Mouse (Mus musculus): ENCODE measurements around the gene Hist1h4k. TPM values are rescaled to one million over a fixed set of nuclear protein-coding genes. Genes with fewer than 3 reads are reported as not detected.
"Not testable (repeated sequence)": the region's sequence is repeated elsewhere in the genome, so short reads cannot be mapped to it uniquely, and the experiment has no call there.

The Hist1h4k gene
- polyA plus RNA-seq, 1 experiment from 2014 or later = 8.9 TPM

GRCm38 (mm10) chr13:21783255-21783617 lies 32.9 kb upstream of the Hist1h4k start, which contains the start of gene Hist1h3i:
TSS of gene Hist1h3i (minus strand) at chr13:21783370.
- peak within 1 kb of the TSS; percentile 78 for H3K4me2 ChIP-seq (replicated peaks)
- no peaks in the 10 kb centered on the region for H3K36me3 ChIP-seq
- H3K27me3 ChIP-seq = no peaks in the 10 kb centered on the region
- peaks cover 19% of the 10 kb centered on the region for H3K4me1 ChIP-seq
- peak; percentile 79 for ATAC-seq (ENCODE audit: insufficient number of reproducible peaks, insufficient read depth, low FRiP score, low TSS enrichment)
- 0% methylated on average over 15 of the region's 20 CpGs for WGBS
- H3K4me3 ChIP-seq = peak within 1 kb of the TSS; percentile 45
- peak within 1 kb of the TSS; percentile 54; the same call in 1 of the 2 replicates for H3K9ac ChIP-seq
- peak within 1 kb of the TSS; percentile 95 for H3K27ac ChIP-seq
- H3K9me3 ChIP-seq = no peaks in the 10 kb centered on the region

GRCm38 (mm10) chr13:21782361-21783254 lies 32.3 kb upstream of the Hist1h4k start:
- H3K4me2 ChIP-seq (replicated peaks) = peak overlapping the region; percentile 78
- H3K9me3 ChIP-seq; H3K27me3 ChIP-seq; ATAC-seq (ENCODE audit: insufficient number of reproducible peaks, insufficient read depth, low FRiP score, low TSS enrichment); H3K36me3 ChIP-seq: not testable (repeated sequence)
- peak overlapping the region; percentile 95 for H3K27ac ChIP-seq
- H3K4me3 ChIP-seq = peak overlapping the region; percentile 45
- peak overlapping the region; percentile 54; the same call in 1 of the 2 replicates for H3K9ac ChIP-seq
- WGBS = under 1% methylated on average over 17 of the region's 35 CpGs
- H3K4me1 ChIP-seq = peaks cover 16% of the 10 kb centered on the region

- 84% methylated on average over 1 of the region's 1 CpGs for WGBS
- ATAC-seq (ENCODE audit: insufficient number of reproducible peaks, insufficient read depth, low FRiP score, low TSS enrichment) = no peak
- Histone ChIP-seq H3K36me3 (no peaks in the 10 kb centered on the region), H3K9me3 (no peaks in the 10 kb centered on the region), H3K27me3 (no peaks in the 10 kb centered on the region), H3K4me1 (peaks cover 19% of the 10 kb centered on the region), H3K9ac (no peak overlapping the region), H3K27ac (0 out of 2 replicates have a peak overlapping the region, but pooled peaks have one; percentile 60), H3K4me3 (no peak overlapping the region), H3K4me2 (replicated peaks) (no peak overlapping the region)
These were observed 31.3 kb upstream of the Hist1h4k start for GRCm38 (mm10) chr13:21781639-21782038.

GRCm38 (mm10) chr13:21781021-21781555 lies 30.8 kb upstream of the Hist1h4k start:
- H3K4me2 ChIP-seq (replicated peaks) = peak overlapping the region; percentile 84
- peak overlapping the region; percentile 66 for H3K4me3 ChIP-seq
- no peaks in the 10 kb centered on the region for H3K9me3 ChIP-seq
- peak overlapping the region; percentile 99 for H3K27ac ChIP-seq
- no peak overlapping the region for H3K9ac ChIP-seq
- ATAC-seq (ENCODE audit: insufficient number of reproducible peaks, insufficient read depth, low FRiP score, low TSS enrichment) = no peak
- no peaks in the 10 kb centered on the region for H3K27me3 ChIP-seq
- WGBS = 40% methylated on average over 6 of the region's 6 CpGs
- H3K36me3 ChIP-seq = no peaks in the 10 kb centered on the region
- H3K4me1 ChIP-seq = peaks cover 16% of the 10 kb centered on the region

DNA sequence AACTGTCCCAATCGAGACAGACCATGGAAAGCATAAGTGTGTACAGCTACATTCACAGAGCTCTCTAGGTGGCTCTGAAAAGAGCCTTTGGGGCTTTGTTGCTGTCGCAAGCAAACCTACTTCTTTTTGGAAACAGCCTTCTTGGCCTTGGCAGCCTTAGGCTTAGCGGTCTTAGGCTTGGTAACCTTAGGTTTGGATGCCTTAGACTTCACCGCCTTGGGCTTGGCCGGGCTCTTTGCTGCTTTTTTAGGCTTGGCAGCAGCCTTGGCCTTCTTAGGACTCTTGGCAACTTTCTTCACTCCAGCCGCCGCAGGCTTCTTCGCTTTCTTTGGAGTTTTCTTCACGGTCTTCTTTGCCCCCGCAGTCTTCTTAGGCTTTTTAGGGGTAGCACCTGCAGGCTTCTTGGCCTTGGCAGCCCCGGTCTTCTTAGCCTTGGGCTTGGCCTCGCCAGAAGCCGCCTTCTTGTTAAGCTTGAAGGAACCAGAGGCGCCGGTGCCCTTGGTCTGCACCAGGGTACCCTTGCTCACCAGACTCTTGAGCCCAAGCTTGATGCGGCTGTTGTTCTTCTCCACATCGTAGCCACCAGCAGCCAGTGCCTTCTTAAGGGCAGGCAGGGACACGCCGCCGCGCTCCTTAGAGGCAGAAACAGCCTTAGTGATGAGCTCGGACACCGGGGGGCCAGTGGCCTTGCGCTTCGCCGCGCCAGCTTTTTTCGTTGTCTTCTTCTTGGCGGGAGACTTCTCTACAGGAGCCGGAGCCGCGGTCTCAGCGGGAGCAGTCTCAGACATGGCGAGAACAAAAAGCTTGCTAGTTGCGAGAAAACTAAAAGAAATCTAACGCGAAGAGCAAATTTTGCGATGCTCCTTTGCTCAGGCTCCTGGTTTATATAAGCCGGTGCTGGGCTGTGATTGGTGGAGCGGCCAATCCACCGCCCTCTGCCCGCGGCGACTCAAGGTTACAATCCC lies 29.7 kb upstream of the Hist1h4k start, which contains the start of gene Hist1h1b:
Gene Hist1h1b (minus strand): TSS at position 859 of the 965 bp plus-strand sequence.
- Histone ChIP-seq H3K4me1 (peaks cover 10% of the 10 kb centered on the region; the same call in 1 of the 2 replicates), H3K36me3 (no peaks in the 10 kb centered on the region), H3K4me3 (peak within 1 kb of the TSS; percentile 66), H3K9me3 (no peaks in the 10 kb centered on the region), H3K9ac (peak within 1 kb of the TSS; percentile 92), H3K4me2 (replicated peaks) (peak within 1 kb of the TSS; percentile 84), H3K27me3 (no peaks in the 10 kb centered on the region), H3K27ac (peak within 1 kb of the TSS; percentile 99)
- WGBS = under 1% methylated on average over 44 of the region's 44 CpGs
- peak; percentile 23; the same call in 1 of the 2 replicates for ATAC-seq (ENCODE audit: insufficient number of reproducible peaks, insufficient read depth, low FRiP score, low TSS enrichment)

DNA sequence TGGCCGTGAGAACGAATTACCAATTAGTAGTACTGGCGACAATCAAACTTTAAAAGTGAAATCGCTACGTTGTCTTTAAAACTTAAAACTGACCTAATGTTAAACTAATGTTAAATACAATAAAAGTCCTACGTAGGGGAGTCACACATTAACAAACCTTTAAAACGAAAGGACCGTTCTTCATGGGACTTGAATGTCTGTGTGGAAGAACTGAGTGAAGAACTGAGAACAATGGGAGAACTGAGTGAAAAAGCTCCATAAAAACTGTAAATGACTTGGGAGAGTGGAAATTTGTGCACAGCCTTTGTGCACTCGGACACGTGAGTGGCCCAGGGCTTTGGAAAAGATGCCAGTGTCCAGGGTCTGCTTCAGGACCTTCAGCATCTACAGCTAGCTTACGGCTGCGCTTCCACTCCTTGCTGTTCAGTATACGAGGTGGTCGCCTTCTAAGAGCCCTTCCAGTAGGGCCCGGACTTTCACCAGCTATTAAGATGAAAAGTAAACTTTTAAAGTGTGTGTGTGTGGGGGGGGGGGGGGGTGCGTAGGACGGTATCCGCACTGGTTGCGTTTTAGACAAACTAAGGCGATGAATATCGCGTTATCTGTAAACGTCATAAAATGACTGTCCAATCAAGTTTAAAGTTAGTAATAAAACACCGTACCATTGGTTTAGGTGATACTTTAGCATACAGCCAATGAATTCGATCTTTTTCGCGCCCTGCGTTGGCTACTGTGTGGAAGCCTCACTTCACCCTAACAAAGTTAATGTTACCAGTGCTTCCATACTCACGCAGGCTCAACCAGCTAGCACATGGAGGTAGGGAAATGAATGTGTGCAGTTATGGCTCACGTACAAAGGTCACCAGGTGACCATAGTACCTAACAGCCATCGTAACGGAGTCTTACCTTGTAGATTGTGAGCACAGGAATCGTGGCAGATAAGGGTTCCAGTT lies 28.8 kb upstream of the Hist1h4k start:
- ATAC-seq (ENCODE audit: insufficient number of reproducible peaks, insufficient read depth, low FRiP score, low TSS enrichment) = peak; percentile 85
- H3K4me3 ChIP-seq = peak overlapping the region; percentile 66
- peak overlapping the region; percentile 92 for H3K9ac ChIP-seq
- peak overlapping the region; percentile 99 for H3K27ac ChIP-seq
- H3K4me2 ChIP-seq (replicated peaks) = peak overlapping the region; percentile 84
- peaks cover 6% of the 10 kb centered on the region; the same call in 1 of the 2 replicates for H3K4me1 ChIP-seq
- 5% methylated on average over 33 of the region's 33 CpGs for WGBS
- H3K36me3 ChIP-seq = no peaks in the 10 kb centered on the region
- H3K27me3 ChIP-seq = no peaks in the 10 kb centered on the region
- H3K9me3 ChIP-seq = no peaks in the 10 kb centered on the region

DNA sequence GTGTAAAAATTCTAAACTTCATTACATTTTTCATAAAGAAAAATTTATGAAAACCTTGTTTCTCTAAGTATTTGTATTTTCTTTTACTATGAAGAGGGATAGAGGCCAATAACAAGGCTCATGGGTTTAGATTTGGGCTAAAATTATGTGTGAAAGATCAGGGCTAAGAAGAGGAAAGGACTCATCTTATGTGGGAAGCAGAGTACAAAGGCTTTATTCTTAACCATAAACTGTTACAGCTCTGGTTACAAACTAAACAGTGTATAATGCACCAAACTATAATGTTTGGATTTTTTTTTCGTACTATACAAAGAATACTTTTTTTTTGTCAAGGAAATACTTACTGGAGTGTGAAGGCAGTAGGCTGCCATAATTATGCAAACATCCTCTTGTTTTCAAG lies 5.4 kb upstream of the Hist1h4k start:
- no peaks in the 10 kb centered on the region for H3K9me3 ChIP-seq
- H3K9ac ChIP-seq = no peak overlapping the region
- no peaks in the 10 kb centered on the region for H3K27me3 ChIP-seq
- WGBS = 56% methylated on average over 1 of the region's 1 CpGs
- no peak overlapping the region for H3K4me3 ChIP-seq
- no peak overlapping the region for H3K27ac ChIP-seq
- peak overlapping the region; percentile 37 for H3K4me2 ChIP-seq (replicated peaks)
- ATAC-seq (ENCODE audit: insufficient number of reproducible peaks, insufficient read depth, low FRiP score, low TSS enrichment) = no peak
- peaks cover 14% of the 10 kb centered on the region for H3K4me1 ChIP-seq
- no peaks in the 10 kb centered on the region for H3K36me3 ChIP-seq

- not testable (repeated sequence) for H3K27me3 ChIP-seq; H3K36me3 ChIP-seq; H3K9me3 ChIP-seq; ATAC-seq (ENCODE audit: insufficient number of reproducible peaks, insufficient read depth, low FRiP score, low TSS enrichment)
- peak overlapping the region; percentile 92 for H3K27ac ChIP-seq
- H3K4me1 ChIP-seq = peaks cover 14% of the 10 kb centered on the region
- under 1% methylated on average over 21 of the region's 26 CpGs for WGBS
- H3K4me3 ChIP-seq = peak overlapping the region; percentile 46
- H3K9ac ChIP-seq = peak overlapping the region; percentile 66
- H3K4me2 ChIP-seq (replicated peaks) = peak overlapping the region; percentile 69
These were observed 4.1 kb upstream of the Hist1h4k start for GRCm38 (mm10) chr13:21754294-21755001.

- H3K9me3 ChIP-seq, H3K36me3 ChIP-seq, H3K27me3 ChIP-seq: not testable (repeated sequence)
- Histone ChIP-seq H3K9ac (peak within 1 kb of the TSS; percentile 66), H3K4me2 (replicated peaks) (peak within 1 kb of the TSS; percentile 69), H3K27ac (peak within 1 kb of the TSS; percentile 96), H3K4me1 (peaks cover 16% of the 10 kb centered on the region), H3K4me3 (peak within 1 kb of the TSS; percentile 46)
- ATAC-seq (ENCODE audit: insufficient number of reproducible peaks, insufficient read depth, low FRiP score, low TSS enrichment) = peak; percentile 96
- WGBS = under 1% methylated on average over 26 of the region's 50 CpGs
These were observed 3.4 kb upstream of the Hist1h4k start, which contains the start of the genes Hist1h2ak and Hist1h2bn for GRCm38 (mm10) chr13:21753524-21754285. TSS of gene Hist1h2ak (minus strand) at chr13:21753827. TSS of gene Hist1h2bn (plus strand) at chr13:21754123.
